Comparison of ENCODE assay signal across 22 mouse cellular contexts in genomic region chr2:127319071-127319470, GRCm38 (mm10). TPM values are rescaled to one million over a fixed set of nuclear protein-coding genes. Genes with fewer than 3 reads are reported as not detected.
DNase-seq lines count a peak whose midpoint lies in the region; ATAC-seq and TF ChIP-seq lines count a peak whose summit lies in the region.
"Had no signal": no experiment of that assay in that cellular context is flagged by ENCODE, and none has a peak within 500 bp of the region (broad histone marks: within the 10 kb centered on the region; RNA-seq: fewer than 3 reads in every experiment).

No protein-coding gene starts in this region.

- no peak for TF ChIP-seq POLR2A in thymus, adult 2 months (IDR thresholded peaks at IDR 0.05; ENCODE audit: control insufficient read depth, extremely low read depth, insufficient read depth, low read length, poor library complexity)

- H3K27ac ChIP-seq in thymus, adult 2 months (ENCODE audit: control insufficient read depth, insufficient read depth, low read length): peak overlapping the region; percentile 79
- H3K27ac ChIP-seq: embryonic facial prominence, embryonic 13.5 days; forebrain, embryonic 12.5 days; hindbrain, embryonic 15.5 days had no signal

- ATAC-seq in activated CD4-positive, CD25-positive, alpha-beta regulatory T cell, adult 4 months: peak; percentile 27
- ATAC-seq: forebrain, embryonic 16.5 days had no signal

- DNase-seq in thymus, adult 2 months: no peak
- no peak for DNase-seq in thymus, postnatal 4 days
- peak; percentile 69 for DNase-seq in CD4-positive, CD25-positive, alpha-beta regulatory T cell, adult 2 months (ENCODE audit: low read depth, low spot score)
- peak; percentile 66 to 80 for DNase-seq in natural killer cell, adult 2 months (ENCODE audit: low spot score in 2 of 2)
- no peak for DNase-seq in retina, postnatal 1 day
- no peak for DNase-seq in cerebellum, adult 9-10 months
- DNase-seq: adrenal gland, adult 2 months; adrenal gland, postnatal 36 days; cerebellum, adult 11 months; cerebellum, adult 8-10 months; cerebellum, postnatal 36 days; gastrocnemius, postnatal 25 days had no signal

- 3% methylated on average over 4 of the region's 4 CpGs for WGBS in thymus, adult 2 months

- peaks cover 70% of the 10 kb centered on the region for H3K4me1 ChIP-seq in thymus, adult 2 months (replicated peaks; ENCODE audit: control insufficient read depth, insufficient read depth, low read length)
- H3K4me1 ChIP-seq: forebrain, embryonic 12.5 days; hindbrain, embryonic 15.5 days had no signal

- H3K36me3 ChIP-seq in thymus, adult 2 months (ENCODE audit: control insufficient read depth, insufficient read depth, low read length): no peaks in the 10 kb centered on the region
- H3K36me3 ChIP-seq: embryonic facial prominence, embryonic 13.5 days; forebrain, embryonic 12.5 days; heart, embryonic 12.5 days; hindbrain, embryonic 15.5 days had no signal

- no peak overlapping the region for H3K4me3 ChIP-seq in thymus, adult 2 months (ENCODE audit: control insufficient read depth, insufficient read depth, low read length)
- H3K4me3 ChIP-seq: embryonic facial prominence, embryonic 13.5 days; forebrain, embryonic 12.5 days; heart, embryonic 12.5 days; hindbrain, embryonic 15.5 days had no signal

- no peaks in the 10 kb centered on the region for H3K27me3 ChIP-seq in thymus, adult 2 months (ENCODE audit: control insufficient read depth, insufficient read depth, low read length)
- H3K27me3 ChIP-seq: embryonic facial prominence, embryonic 13.5 days; forebrain, embryonic 12.5 days; heart, embryonic 12.5 days; hindbrain, embryonic 15.5 days had no signal

- no peak for TF ChIP-seq CTCF in thymus, adult 2 months (IDR thresholded peaks at IDR 0.05; ENCODE audit: borderline replicate concordance, control insufficient read depth, extremely low read depth, insufficient read depth, low read length, poor library complexity)

RNA-seq across cellular contexts. Expression of gene Dusp2, which starts 16.9 kb away (rescaled TPM):
- polyA plus RNA-seq in thymus, adult 2 months (2012; rRNA removed): 163 and 212 TPM in 2 replicates
- 10 to 100 TPM; 18.6 to 38.6 TPM for polyA plus RNA-seq in activated CD4-positive, CD25-positive, alpha-beta regulatory T cell, adult 4 months (2017; shearing (Covaris generic))

RNA-seq across cellular contexts. Expression of gene Astl, which starts 19.4 kb away (rescaled TPM):
- 0.20 and 0.31 TPM in 2 replicates for polyA plus RNA-seq in thymus, adult 2 months (2012; rRNA removed)
- under 1 TPM; 0.28 to 0.37 TPM for polyA plus RNA-seq in activated CD4-positive, CD25-positive, alpha-beta regulatory T cell, adult 4 months (2017; shearing (Covaris generic))
- polyA plus RNA-seq: adrenal gland, adult 2 months; forebrain, embryonic 12.5 days; forebrain, embryonic 16.5 days; frontal cortex, adult 2 months; heart, embryonic 12.5 days; heart, embryonic 16.5 days; hindbrain, embryonic 11.5 days; hindbrain, embryonic 15.5 days; intestine, embryonic 14.5 days had no signal

RNA-seq across cellular contexts. Expression of gene Adra2b, which starts 43.9 kb away (rescaled TPM):
- 0.13 and 0.20 TPM in 2 replicates for polyA plus RNA-seq in thymus, adult 2 months (2012; rRNA removed)
- polyA plus RNA-seq in activated CD4-positive, CD25-positive, alpha-beta regulatory T cell, adult 4 months (2017; shearing (Covaris generic)): not detected

RNA-seq across cellular contexts. Expression of gene Stard7, which starts 49.1 kb away (rescaled TPM):
- 55.8 and 81.8 TPM in 2 replicates for polyA plus RNA-seq in thymus, adult 2 months (2012; rRNA removed)
- polyA plus RNA-seq in activated CD4-positive, CD25-positive, alpha-beta regulatory T cell, adult 4 months (2017; shearing (Covaris generic)): 10 to 100 TPM; 23.4 to 27.2 TPM

Comparison
In these comparisons a context has a peak if more than half of its experiments do, and no peak if none do; other contexts are left out.
1. DNase-seq: peak in CD4-positive, CD25-positive, alpha-beta regulatory T cell, adult 2 months (single experiment) and natural killer cell, adult 2 months (2 of 2); none in thymus, adult 2 months (single experiment), thymus, postnatal 4 days (single experiment), retina, postnatal 1 day (single experiment) and cerebellum, adult 9-10 months (single experiment).